Mouse (Mus musculus): ENCODE data around the gene Vmn1r183. TPM values are rescaled to one million over a fixed set of nuclear protein-coding genes. Genes with fewer than 3 reads are reported as not detected.
"Not testable (repeated sequence)": the region's sequence is repeated elsewhere in the genome, so short reads cannot be mapped to it uniquely, and the experiment has no call there.

Gene Vmn1r183
- not detected in 2 replicates for total RNA-seq (2015; ENCODE audit: low replicate concordance)
- not detected in 2 replicates for total RNA-seq (2017; ENCODE audit: low replicate concordance)

- no peak for ATAC-seq (replicated peaks; ENCODE audit: low FRiP score, poor library complexity, severe bottlenecking)
These were observed at the start of gene Vmn1r183 for GRCm38 (mm10) chr7:24052660-24053304. Gene Vmn1r183, plus strand, starts transcription at chr7:24053254.

- ATAC-seq (replicated peaks; ENCODE audit: low FRiP score, poor library complexity, severe bottlenecking): not testable (repeated sequence)
These were observed 21.4 kb downstream of the Vmn1r183 start for GRCm38 (mm10) chr7:24074424-24074823.

DNA sequence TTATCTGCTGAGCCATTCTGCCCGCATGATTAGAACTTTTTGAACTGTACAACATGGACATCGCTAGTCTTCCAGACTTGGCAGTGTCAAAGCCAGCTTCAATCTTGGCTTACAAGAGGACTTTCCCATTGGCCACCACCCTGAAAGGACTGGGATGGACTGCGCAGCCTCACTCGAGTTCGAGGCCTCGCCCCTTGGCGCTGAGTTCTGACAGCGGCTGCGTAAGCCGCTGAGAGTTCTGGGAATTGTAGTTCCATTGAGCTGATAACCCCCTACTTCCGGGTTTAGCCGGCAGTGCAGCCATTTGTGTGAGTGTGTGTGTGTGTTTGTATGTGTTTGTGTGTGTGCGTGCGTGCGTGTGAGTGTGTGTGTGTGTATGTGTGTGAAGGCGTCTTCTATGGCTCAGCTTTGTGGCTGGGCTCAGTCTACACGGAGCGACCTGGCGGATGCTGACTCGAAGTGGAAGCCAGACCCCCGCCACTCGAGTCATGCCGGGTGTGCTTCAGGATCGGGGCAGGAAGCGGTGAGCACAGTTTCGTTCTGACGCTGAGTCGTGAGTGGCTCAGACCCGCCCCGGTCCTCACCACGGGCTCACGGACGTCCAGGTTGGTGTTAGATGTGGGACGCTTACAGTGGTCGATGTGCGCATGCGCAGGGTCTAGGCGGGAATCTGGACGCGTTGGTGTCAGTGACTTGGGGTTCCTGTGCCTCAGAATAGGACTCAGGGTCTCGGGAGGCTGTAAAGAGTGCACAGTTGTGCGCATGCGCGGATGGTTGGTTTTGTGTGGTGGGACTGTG is 28.8 kb downstream of the Vmn1r183 start, which contains the start of gene Zfp180:
Zfp180 (plus strand) TSS at position 291 of the 798 bp plus-strand sequence.
- ATAC-seq (replicated peaks; ENCODE audit: low FRiP score, poor library complexity, severe bottlenecking): peak; percentile 94

- ATAC-seq (replicated peaks; ENCODE audit: low FRiP score, poor library complexity, severe bottlenecking): peak; percentile 53
These were observed 29.6 kb downstream of the Vmn1r183 start for GRCm38 (mm10) chr7:24082457-24083235.

- ATAC-seq (replicated peaks; ENCODE audit: low FRiP score, poor library complexity, severe bottlenecking): no peak
These were observed 33.8 kb downstream of the Vmn1r183 start for GRCm38 (mm10) chr7:24086871-24087270.

DNA sequence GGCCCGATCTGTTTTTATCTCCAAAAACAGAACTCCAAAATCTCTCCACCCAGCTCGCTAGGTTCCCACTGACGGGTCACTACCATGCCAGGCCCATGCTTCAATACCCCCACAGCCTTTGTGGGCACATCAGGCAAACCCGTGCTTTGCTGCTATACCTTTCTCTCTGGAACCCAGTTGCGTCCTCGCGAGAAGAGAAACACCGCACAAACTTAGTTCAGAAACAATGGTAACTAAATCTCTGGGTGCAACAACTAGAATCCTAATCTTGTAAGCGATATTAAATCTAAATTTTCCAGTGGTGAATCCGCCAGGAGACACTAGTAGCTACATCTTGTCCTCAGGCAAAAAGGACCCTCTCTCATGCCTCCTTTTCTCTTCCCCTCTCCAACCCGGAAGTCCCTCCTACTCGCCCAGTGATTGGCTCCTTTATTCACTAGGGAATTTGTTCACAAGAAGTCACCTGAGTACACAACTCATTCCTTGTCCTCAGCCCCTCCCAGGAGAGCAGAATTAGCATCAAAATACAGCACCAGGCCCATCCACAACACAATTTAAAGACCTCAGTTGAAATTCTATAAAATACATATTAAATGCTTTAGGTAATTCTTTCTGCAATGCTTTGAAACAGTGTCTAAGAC is 34.6 kb downstream of the Vmn1r183 start:
- ATAC-seq (replicated peaks; ENCODE audit: low FRiP score, poor library complexity, severe bottlenecking): no peak

GRCm38 (mm10) chr7:24104403-24104802 is 51.3 kb downstream of the Vmn1r183 start:
- no peak for ATAC-seq (replicated peaks; ENCODE audit: low FRiP score, poor library complexity, severe bottlenecking)

DNA sequence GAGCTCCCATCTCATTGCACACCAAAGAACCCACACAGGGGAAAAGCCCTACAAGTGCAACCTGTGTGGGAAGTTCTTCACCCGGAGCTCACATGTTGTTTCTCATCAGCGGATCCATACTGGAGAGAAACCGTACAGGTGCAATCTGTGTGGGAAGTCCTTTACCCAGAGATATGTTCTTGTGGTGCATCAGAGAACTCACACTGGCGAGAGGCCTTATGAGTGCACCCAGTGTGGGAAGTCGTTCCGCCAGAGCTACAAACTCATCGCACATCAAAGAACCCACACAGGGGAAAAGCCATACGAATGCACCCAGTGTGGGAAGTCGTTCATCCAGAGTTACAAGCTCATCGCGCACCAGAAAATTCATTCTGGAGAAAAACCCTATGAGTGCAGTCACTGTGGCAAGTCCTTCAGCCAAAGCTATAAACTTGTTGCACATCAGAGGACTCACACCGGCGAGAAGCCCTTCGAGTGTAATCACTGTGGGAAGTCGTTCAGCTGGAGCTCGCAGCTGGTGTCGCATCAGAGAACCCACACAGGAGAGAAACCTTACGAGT is 52.2 kb downstream of the Vmn1r183 start:
- ATAC-seq (replicated peaks; ENCODE audit: low FRiP score, poor library complexity, severe bottlenecking): no peak

GRCm38 (mm10) chr7:24110839-24111238 is 57.8 kb downstream of the Vmn1r183 start:
- no peak for ATAC-seq (replicated peaks; ENCODE audit: low FRiP score, poor library complexity, severe bottlenecking)

DNA sequence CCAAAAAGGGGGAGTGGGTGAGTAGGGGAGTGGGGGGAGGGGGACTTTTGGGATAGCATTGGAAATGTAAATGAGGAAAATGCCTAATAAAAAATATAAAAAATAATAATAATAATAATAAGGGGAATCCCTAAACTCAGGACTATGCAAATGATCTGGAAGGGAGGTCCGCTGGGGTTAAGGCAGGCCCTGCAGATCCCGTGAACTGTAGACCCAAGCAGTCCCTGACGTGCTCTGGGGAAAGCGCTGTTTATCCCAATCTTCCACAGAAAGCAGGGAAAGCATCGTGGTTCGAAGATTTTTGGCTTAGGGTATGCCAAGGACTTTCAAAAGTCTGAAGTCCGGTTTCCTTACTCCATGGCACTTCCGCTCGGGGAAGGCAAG is 58.7 kb downstream of the Vmn1r183 start:
- no peak for ATAC-seq (replicated peaks; ENCODE audit: low FRiP score, poor library complexity, severe bottlenecking)

- ATAC-seq (replicated peaks; ENCODE audit: low FRiP score, poor library complexity, severe bottlenecking): peak; percentile 52; the same call in 1 of the 2 replicates
These were observed 59.3 kb downstream of the Vmn1r183 start, which contains the start of gene Zfp112 for GRCm38 (mm10) chr7:24112156-24112856. Gene Zfp112, plus strand, starts transcription at chr7:24112314.

DNA sequence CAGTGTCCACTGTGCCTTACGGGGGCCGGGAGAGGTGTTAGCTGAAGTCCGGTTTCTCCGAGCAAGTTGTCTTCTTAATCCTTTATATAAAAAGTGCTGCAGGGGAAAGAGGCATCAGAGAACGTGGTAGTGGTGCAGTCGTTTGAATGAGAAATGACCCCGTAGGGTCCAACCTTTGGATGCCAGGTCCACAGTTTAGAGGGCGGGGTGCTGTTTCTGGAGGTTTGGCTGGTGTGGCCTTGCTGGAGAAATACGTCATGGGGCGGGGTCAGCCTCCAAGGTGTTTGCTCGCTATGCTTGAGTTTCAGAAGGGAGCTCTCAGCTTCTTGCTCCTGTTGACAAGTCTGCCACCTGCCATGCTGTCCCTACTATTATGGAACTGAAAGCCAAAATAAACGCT is 59.9 kb downstream of the Vmn1r183 start:
- 0 out of 2 replicates have a peak, but pooled peaks have one; percentile 49 for ATAC-seq (replicated peaks; ENCODE audit: low FRiP score, poor library complexity, severe bottlenecking)

Other genes starting within 250 kb of the Vmn1r183 start
- gene Vmn1r175, start 242.6 kb upstream of the Vmn1r183 start, total RNA-seq (2015; ENCODE audit: low replicate concordance): not detected in 2 replicates
- gene Vmn1r175, start 242.6 kb upstream of the Vmn1r183 start, total RNA-seq (2017; ENCODE audit: low replicate concordance): not detected in 2 replicates
- not detected in 2 replicates for gene Vmn1r176, start 215.9 kb upstream of the Vmn1r183 start, total RNA-seq (2015; ENCODE audit: low replicate concordance)
- not detected in 2 replicates for gene Vmn1r176, start 215.9 kb upstream of the Vmn1r183 start, total RNA-seq (2017; ENCODE audit: low replicate concordance)
- not detected in 2 replicates for gene Vmn1r177, start 186.8 kb upstream of the Vmn1r183 start, total RNA-seq (2015; ENCODE audit: low replicate concordance)
- not detected in 2 replicates for gene Vmn1r177, start 186.8 kb upstream of the Vmn1r183 start, total RNA-seq (2017; ENCODE audit: low replicate concordance)
- gene Vmn1r178, start 161.2 kb upstream of the Vmn1r183 start, total RNA-seq (2015; ENCODE audit: low replicate concordance): not detected in 2 replicates
- gene Vmn1r178, start 161.2 kb upstream of the Vmn1r183 start, total RNA-seq (2017; ENCODE audit: low replicate concordance): not detected in 2 replicates
- gene Vmn1r179, start 126.3 kb upstream of the Vmn1r183 start, total RNA-seq (2015; ENCODE audit: low replicate concordance): not detected in 2 replicates
- gene Vmn1r179, start 126.3 kb upstream of the Vmn1r183 start, total RNA-seq (2017; ENCODE audit: low replicate concordance): not detected in 2 replicates
- gene Vmn1r180, start 102.6 kb upstream of the Vmn1r183 start, total RNA-seq (2015; ENCODE audit: low replicate concordance): not detected in 2 replicates
- gene Vmn1r180, start 102.6 kb upstream of the Vmn1r183 start, total RNA-seq (2017; ENCODE audit: low replicate concordance): not detected in 2 replicates
- not detected in 2 replicates for gene Vmn1r181, start 78.6 kb upstream of the Vmn1r183 start, total RNA-seq (2015; ENCODE audit: low replicate concordance)
- not detected in 2 replicates for gene Vmn1r181, start 78.6 kb upstream of the Vmn1r183 start, total RNA-seq (2017; ENCODE audit: low replicate concordance)
- gene V1rd19, start 51.6 kb upstream of the Vmn1r183 start, total RNA-seq (2015; ENCODE audit: low replicate concordance): not detected in 2 replicates
- not detected in 2 replicates for gene V1rd19, start 51.6 kb upstream of the Vmn1r183 start, total RNA-seq (2017; ENCODE audit: low replicate concordance)
- 16.6 and 25.2 TPM in 2 replicates for gene Zfp180, start 28.7 kb downstream of the Vmn1r183 start, total RNA-seq (2015; ENCODE audit: low replicate concordance)
- gene Zfp180, start 28.7 kb downstream of the Vmn1r183 start, total RNA-seq (2017; ENCODE audit: low replicate concordance): 19.4 and 20.3 TPM in 2 replicates
- 3.2 and 4.2 TPM in 2 replicates for gene Zfp112, start 59.1 kb downstream of the Vmn1r183 start, total RNA-seq (2015; ENCODE audit: low replicate concordance)
- gene Zfp112, start 59.1 kb downstream of the Vmn1r183 start, total RNA-seq (2017; ENCODE audit: low replicate concordance): 1.3 and 2.3 TPM in 2 replicates
- 5.4 TPM in 1 of 2 replicates, not detected in the other for gene Zfp235, start 80.9 kb downstream of the Vmn1r183 start, total RNA-seq (2015; ENCODE audit: low replicate concordance)
- gene Zfp235, start 80.9 kb downstream of the Vmn1r183 start, total RNA-seq (2017; ENCODE audit: low replicate concordance): not detected in 2 replicates
- gene Zfp114, start 121.8 kb downstream of the Vmn1r183 start, total RNA-seq (2015; ENCODE audit: low replicate concordance): 0.42 TPM in 1 of 2 replicates, not detected in the other
- gene Zfp114, start 121.8 kb downstream of the Vmn1r183 start, total RNA-seq (2017; ENCODE audit: low replicate concordance): not detected in 2 replicates
- gene Zfp111, start 158.2 kb downstream of the Vmn1r183 start, total RNA-seq (2015; ENCODE audit: low replicate concordance): 0.72 and 4.2 TPM in 2 replicates
- gene Zfp111, start 158.2 kb downstream of the Vmn1r183 start, total RNA-seq (2017; ENCODE audit: low replicate concordance): 0.51 and 1.1 TPM in 2 replicates
- 1.3 TPM in 1 of 2 replicates, not detected in the other for gene Zfp109, start 184.3 kb downstream of the Vmn1r183 start, total RNA-seq (2015; ENCODE audit: low replicate concordance)
- gene Zfp109, start 184.3 kb downstream of the Vmn1r183 start, total RNA-seq (2017; ENCODE audit: low replicate concordance): 1.3 TPM in 1 of 2 replicates, not detected in the other
- gene Zfp108, start 201.5 kb downstream of the Vmn1r183 start, total RNA-seq (2015; ENCODE audit: low replicate concordance): not detected in 2 replicates
- gene Zfp108, start 201.5 kb downstream of the Vmn1r183 start, total RNA-seq (2017; ENCODE audit: low replicate concordance): not detected in 2 replicates
- not detected in 2 replicates for gene Zfp93, start 217.2 kb downstream of the Vmn1r183 start, total RNA-seq (2015; ENCODE audit: low replicate concordance)
- gene Zfp93, start 217.2 kb downstream of the Vmn1r183 start, total RNA-seq (2017; ENCODE audit: low replicate concordance): 0.39 and 0.83 TPM in 2 replicates
- gene Zfp61, start 248.0 kb downstream of the Vmn1r183 start, total RNA-seq (2015; ENCODE audit: low replicate concordance): 1.1 and 2.5 TPM in 2 replicates
- 1.8 TPM in 1 of 2 replicates, not detected in the other for gene Zfp61, start 248.0 kb downstream of the Vmn1r183 start, total RNA-seq (2017; ENCODE audit: low replicate concordance)